Mouse (Mus musculus): ENCODE results near the gene Slc35e3.

DNA sequence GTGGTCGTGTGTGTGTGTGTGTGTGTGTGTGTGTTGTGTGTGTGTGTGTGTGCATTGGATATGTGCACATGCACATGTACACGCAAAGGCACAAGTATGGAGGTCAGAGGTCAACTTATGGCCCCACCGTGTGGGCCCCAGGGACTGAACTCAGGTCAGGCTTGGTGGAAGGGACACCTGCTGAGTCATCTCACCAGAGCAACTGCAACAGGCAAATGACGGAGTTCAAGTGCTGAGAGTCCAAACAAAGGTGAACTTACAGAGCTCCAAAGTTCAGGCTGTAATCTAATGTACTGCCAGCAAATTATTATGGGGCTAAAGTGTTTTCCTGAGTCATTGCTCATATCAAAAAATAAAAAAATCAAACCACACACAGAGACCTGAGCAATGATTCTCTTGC, 9.1 kb downstream of the Slc35e3 start:
- TF ChIP-seq GATA1 (IDR thresholded peaks at IDR 0.05; ENCODE audit: low read length): no peak
- TF ChIP-seq TAL1 (IDR thresholded peaks at IDR 0.05; ENCODE audit: low read length): no peak
